Mouse (Mus musculus): ENCODE measurements around the gene Wrap73. TPM values are rescaled to one million over a fixed set of nuclear protein-coding genes. Genes with fewer than 3 reads are reported as not detected.

Wrap73 gene
- total and polyA plus RNA-seq, 3 experiments: 11.8 to 16.9 (median 12.3) TPM

- H3K79me2 ChIP-seq (replicated peaks; ENCODE audit: control insufficient read depth, insufficient read depth, low read length): no peaks in the 10 kb centered on the region
- H3K9ac ChIP-seq (ENCODE audit: low read depth, low read length): no peak overlapping the region
- no peak overlapping the region for H3K4me3 ChIP-seq
- intact Hi-C loops (cut with DNase I): no loop called here
- TF ChIP-seq CTCF (IDR thresholded peaks at IDR 0.05) (no peak), POLR2A (IDR thresholded peaks at IDR 0.05; ENCODE audit: insufficient read depth, low read depth, low read length) (no peak), EP300 (IDR thresholded peaks at IDR 0.05; ENCODE audit: insufficient read depth, low read depth, low read length) (no peak)
- no peaks in the 10 kb centered on the region for H3K36me3 ChIP-seq (ENCODE audit: control insufficient read depth, insufficient read depth, low read length)
- no peak for DNase-seq
- H3K27ac ChIP-seq: no peak overlapping the region
- H3K4me1 ChIP-seq (ENCODE audit: control insufficient read depth, insufficient read depth, low read length): no peaks in the 10 kb centered on the region
- WGBS: 74% methylated on average over 9 of the region's 9 CpGs
- H3K27me3 ChIP-seq (ENCODE audit: control insufficient read depth, insufficient read depth, low read length): no peaks in the 10 kb centered on the region
Observed at GRCm38 (mm10) chr4:154119208-154119607, 23.0 kb upstream of the Wrap73 start.

GRCm38 (mm10) chr4:154121800-154122199 is 20.4 kb upstream of the Wrap73 start:
- no peaks in the 10 kb centered on the region; the same call in 1 of the 2 replicates for H3K27me3 ChIP-seq (ENCODE audit: control insufficient read depth, insufficient read depth, low read length)
- H3K27ac ChIP-seq: no peak overlapping the region
- 67% methylated on average over 11 of the region's 11 CpGs for WGBS
- no peaks in the 10 kb centered on the region for H3K79me2 ChIP-seq (replicated peaks; ENCODE audit: control insufficient read depth, insufficient read depth, low read length)
- no peaks in the 10 kb centered on the region for H3K36me3 ChIP-seq (ENCODE audit: control insufficient read depth, insufficient read depth, low read length)
- no peak overlapping the region for H3K4me3 ChIP-seq
- intact Hi-C loops (cut with DNase I): no loop called here
- DNase-seq: no peak
- H3K4me1 ChIP-seq (ENCODE audit: control insufficient read depth, insufficient read depth, low read length): no peaks in the 10 kb centered on the region
- TF ChIP-seq POLR2A (IDR thresholded peaks at IDR 0.05; ENCODE audit: insufficient read depth, low read depth, low read length): no peak
- TF ChIP-seq EP300 (IDR thresholded peaks at IDR 0.05; ENCODE audit: insufficient read depth, low read depth, low read length): no peak
- TF ChIP-seq CTCF (IDR thresholded peaks at IDR 0.05): no peak
- no peak overlapping the region for H3K9ac ChIP-seq (ENCODE audit: low read depth, low read length)

GRCm38 (mm10) chr4:154122374-154122773 is 19.8 kb upstream of the Wrap73 start:
- no peaks in the 10 kb centered on the region for H3K36me3 ChIP-seq (ENCODE audit: control insufficient read depth, insufficient read depth, low read length)
- TF ChIP-seq EP300 (IDR thresholded peaks at IDR 0.05; ENCODE audit: insufficient read depth, low read depth, low read length): no peak
- TF ChIP-seq POLR2A (IDR thresholded peaks at IDR 0.05; ENCODE audit: insufficient read depth, low read depth, low read length): no peak
- no peak for TF ChIP-seq CTCF (IDR thresholded peaks at IDR 0.05)
- no peak for DNase-seq
- intact Hi-C loops (cut with DNase I): no loop called here
- 68% methylated on average over 7 of the region's 7 CpGs for WGBS
- H3K27me3 ChIP-seq (ENCODE audit: control insufficient read depth, insufficient read depth, low read length): no peaks in the 10 kb centered on the region; the same call in 1 of the 2 replicates
- H3K9ac ChIP-seq (ENCODE audit: low read depth, low read length): no peak overlapping the region
- H3K79me2 ChIP-seq (replicated peaks; ENCODE audit: control insufficient read depth, insufficient read depth, low read length): no peaks in the 10 kb centered on the region
- no peak overlapping the region for H3K4me3 ChIP-seq
- H3K27ac ChIP-seq: no peak overlapping the region
- H3K4me1 ChIP-seq (ENCODE audit: control insufficient read depth, insufficient read depth, low read length): no peaks in the 10 kb centered on the region

- intact Hi-C loops (cut with DNase I): no loop called here
- Histone ChIP-seq H3K9ac (ENCODE audit: low read depth, low read length) (no peak overlapping the region), H3K36me3 (ENCODE audit: control insufficient read depth, insufficient read depth, low read length) (no peaks in the 10 kb centered on the region), H3K4me3 (no peak overlapping the region), H3K4me1 (ENCODE audit: control insufficient read depth, insufficient read depth, low read length) (no peaks in the 10 kb centered on the region), H3K27ac (no peak overlapping the region), H3K79me2 (replicated peaks; ENCODE audit: control insufficient read depth, insufficient read depth, low read length) (no peaks in the 10 kb centered on the region), H3K27me3 (ENCODE audit: control insufficient read depth, insufficient read depth, low read length) (no peaks in the 10 kb centered on the region; the same call in 1 of the 2 replicates)
- DNase-seq: no peak
- WGBS: 62% methylated on average over 6 of the region's 6 CpGs
- no peak for TF ChIP-seq EP300 (IDR thresholded peaks at IDR 0.05; ENCODE audit: insufficient read depth, low read depth, low read length)
- no peak for TF ChIP-seq POLR2A (IDR thresholded peaks at IDR 0.05; ENCODE audit: insufficient read depth, low read depth, low read length)
- TF ChIP-seq CTCF (IDR thresholded peaks at IDR 0.05): no peak
Observed at GRCm38 (mm10) chr4:154123553-154123952, 18.6 kb upstream of the Wrap73 start.

GRCm38 (mm10) chr4:154125202-154125601 is 17.0 kb upstream of the Wrap73 start:
- Histone ChIP-seq H3K36me3 (ENCODE audit: control insufficient read depth, insufficient read depth, low read length) (no peaks in the 10 kb centered on the region), H3K79me2 (replicated peaks; ENCODE audit: control insufficient read depth, insufficient read depth, low read length) (no peaks in the 10 kb centered on the region), H3K27me3 (ENCODE audit: control insufficient read depth, insufficient read depth, low read length) (no peaks in the 10 kb centered on the region; the same call in 1 of the 2 replicates), H3K9ac (ENCODE audit: low read depth, low read length) (no peak overlapping the region), H3K27ac (no peak overlapping the region), H3K4me3 (no peak overlapping the region), H3K4me1 (ENCODE audit: control insufficient read depth, insufficient read depth, low read length) (no peaks in the 10 kb centered on the region)
- DNase-seq: no peak
- 62% methylated on average over 5 of the region's 5 CpGs for WGBS
- intact Hi-C loops (cut with DNase I): no loop called here
- TF ChIP-seq CTCF (IDR thresholded peaks at IDR 0.05) (no peak), POLR2A (IDR thresholded peaks at IDR 0.05; ENCODE audit: insufficient read depth, low read depth, low read length) (no peak), EP300 (IDR thresholded peaks at IDR 0.05; ENCODE audit: insufficient read depth, low read depth, low read length) (no peak)

GRCm38 (mm10) chr4:154127273-154127672 is 14.9 kb upstream of the Wrap73 start:
- WGBS: 67% methylated on average over 3 of the region's 3 CpGs
- Histone ChIP-seq H3K27me3 (ENCODE audit: control insufficient read depth, insufficient read depth, low read length) (no peaks in the 10 kb centered on the region; the same call in 1 of the 2 replicates), H3K4me3 (no peak overlapping the region), H3K27ac (no peak overlapping the region), H3K4me1 (ENCODE audit: control insufficient read depth, insufficient read depth, low read length) (no peaks in the 10 kb centered on the region), H3K36me3 (ENCODE audit: control insufficient read depth, insufficient read depth, low read length) (no peaks in the 10 kb centered on the region), H3K9ac (ENCODE audit: low read depth, low read length) (no peak overlapping the region), H3K79me2 (replicated peaks; ENCODE audit: control insufficient read depth, insufficient read depth, low read length) (no peaks in the 10 kb centered on the region)
- DNase-seq: no peak
- intact Hi-C loops (cut with DNase I): no loop called here
- no peak for TF ChIP-seq EP300 (IDR thresholded peaks at IDR 0.05; ENCODE audit: insufficient read depth, low read depth, low read length)
- no peak for TF ChIP-seq POLR2A (IDR thresholded peaks at IDR 0.05; ENCODE audit: insufficient read depth, low read depth, low read length)
- TF ChIP-seq CTCF (IDR thresholded peaks at IDR 0.05): no peak
